Mouse (Mus musculus): ENCODE data around the gene Gpr84. TPM values are rescaled to one million over a fixed set of nuclear protein-coding genes. Genes with fewer than 3 reads are reported as not detected.

The Gpr84 gene
- polyA plus RNA-seq, 1 experiment = not detected

DNA sequence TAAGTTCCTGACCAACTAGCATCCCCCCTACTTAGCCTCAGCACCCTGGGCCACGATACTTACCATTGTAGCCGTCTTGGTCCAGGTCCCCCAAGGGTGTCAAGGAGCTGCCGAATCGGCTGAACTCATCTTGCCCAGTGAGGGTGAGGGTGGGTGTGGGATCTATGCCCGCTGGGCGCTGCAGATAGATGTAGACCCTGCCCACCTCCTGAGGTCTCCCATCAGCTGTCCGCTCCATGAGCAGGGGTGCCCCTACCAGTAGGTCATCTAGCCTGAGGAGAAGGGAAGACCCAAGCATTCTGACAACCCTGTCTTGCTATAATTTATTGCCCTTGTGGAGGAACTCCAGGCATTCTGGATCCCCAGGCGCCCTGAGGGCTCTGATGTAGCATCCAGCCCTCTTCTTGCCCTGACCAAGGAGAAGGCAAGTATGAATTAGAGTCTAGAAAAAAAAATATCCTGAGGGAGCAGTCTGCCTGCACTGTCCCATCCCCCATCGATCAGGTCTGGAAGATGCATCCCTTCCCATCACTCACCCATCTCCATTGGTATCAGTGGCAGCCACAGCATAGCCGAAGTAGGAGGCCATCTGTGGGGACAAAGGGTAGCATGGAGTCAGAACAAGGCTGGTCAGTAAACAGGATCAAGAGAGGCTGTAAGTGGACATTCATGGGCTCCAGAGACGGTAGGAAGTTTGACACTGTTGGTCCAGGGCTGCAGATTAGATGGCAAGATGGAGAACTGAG, 43.3 kb upstream of the Gpr84 start:
- H3K36me3 ChIP-seq (ENCODE audit: control insufficient read depth) = peaks cover 67% of the 10 kb centered on the region
- TF ChIP-seq TAL1 (IDR thresholded peaks at IDR 0.05; ENCODE audit: low read length) = no peak
- no peak for TF ChIP-seq GATA1 (IDR thresholded peaks at IDR 0.05; ENCODE audit: low read length)
- H3K4me3 ChIP-seq (replicated peaks) = no peak overlapping the region
- no peaks in the 10 kb centered on the region for H3K27me3 ChIP-seq (ENCODE audit: control insufficient read depth)
- peaks cover 5% of the 10 kb centered on the region for H3K4me1 ChIP-seq (ENCODE audit: control insufficient read depth)
- H3K9me3 ChIP-seq (ENCODE audit: control insufficient read depth, low read length) = no peaks in the 10 kb centered on the region

DNA sequence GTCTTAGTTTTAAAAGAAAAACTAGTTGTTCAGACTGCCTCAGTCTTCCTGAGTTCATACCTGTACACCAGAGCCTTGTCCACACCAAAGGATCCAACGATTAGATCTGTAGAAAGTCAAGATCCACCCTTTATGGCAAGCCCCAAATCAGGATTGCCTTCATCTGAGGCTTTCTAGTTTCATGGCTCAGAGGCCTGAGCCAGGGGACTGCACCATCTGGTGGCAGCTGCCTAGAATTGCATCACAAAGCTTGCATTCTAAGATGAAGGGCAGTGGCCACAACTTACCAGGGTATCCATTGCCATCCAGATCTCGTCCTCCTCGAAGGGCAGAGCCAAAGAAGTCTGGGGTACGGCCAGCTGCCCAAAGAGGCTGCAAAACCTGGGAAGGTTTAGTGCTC, 42.4 kb upstream of the Gpr84 start:
- Histone ChIP-seq H3K27me3 (ENCODE audit: control insufficient read depth) (no peaks in the 10 kb centered on the region), H3K4me1 (ENCODE audit: control insufficient read depth) (no peaks in the 10 kb centered on the region), H3K9me3 (ENCODE audit: control insufficient read depth, low read length) (no peaks in the 10 kb centered on the region), H3K36me3 (ENCODE audit: control insufficient read depth) (peaks cover 68% of the 10 kb centered on the region), H3K4me3 (replicated peaks) (no peak overlapping the region)
- TF ChIP-seq TAL1 (IDR thresholded peaks at IDR 0.05; ENCODE audit: low read length) = no peak
- TF ChIP-seq GATA1 (IDR thresholded peaks at IDR 0.05; ENCODE audit: low read length) = no peak

DNA sequence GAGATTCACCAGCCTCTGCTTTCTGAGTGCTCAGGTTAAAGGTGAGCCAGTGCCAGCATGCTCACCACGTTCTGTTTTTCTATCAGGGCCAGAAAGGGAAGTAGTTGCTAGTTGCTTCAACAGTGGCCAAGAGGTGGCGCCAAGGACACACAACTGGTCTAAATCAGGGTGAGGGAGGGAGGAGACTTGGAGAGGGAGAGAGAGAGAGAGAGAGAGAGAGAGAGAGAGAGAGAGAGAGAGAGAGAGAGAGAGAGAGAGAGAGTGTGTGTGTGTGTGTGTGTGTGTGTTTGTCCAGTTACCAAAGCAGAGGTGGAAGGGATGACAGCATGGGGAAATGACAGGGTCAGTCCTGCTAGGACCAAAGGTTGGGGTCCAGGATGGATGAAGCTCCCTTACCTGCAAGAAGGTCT, 36.9 kb upstream of the Gpr84 start:
- H3K36me3 ChIP-seq (ENCODE audit: control insufficient read depth) = peaks cover 46% of the 10 kb centered on the region
- H3K4me3 ChIP-seq (replicated peaks) = no peak overlapping the region
- no peaks in the 10 kb centered on the region for H3K9me3 ChIP-seq (ENCODE audit: control insufficient read depth, low read length)
- TF ChIP-seq GATA1 (IDR thresholded peaks at IDR 0.05; ENCODE audit: low read length) = no peak
- no peak for TF ChIP-seq TAL1 (IDR thresholded peaks at IDR 0.05; ENCODE audit: low read length)
- peaks cover under 1% of the 10 kb centered on the region; the same call in 1 of the 2 replicates for H3K27me3 ChIP-seq (ENCODE audit: control insufficient read depth)
- no peaks in the 10 kb centered on the region for H3K4me1 ChIP-seq (ENCODE audit: control insufficient read depth)

DNA sequence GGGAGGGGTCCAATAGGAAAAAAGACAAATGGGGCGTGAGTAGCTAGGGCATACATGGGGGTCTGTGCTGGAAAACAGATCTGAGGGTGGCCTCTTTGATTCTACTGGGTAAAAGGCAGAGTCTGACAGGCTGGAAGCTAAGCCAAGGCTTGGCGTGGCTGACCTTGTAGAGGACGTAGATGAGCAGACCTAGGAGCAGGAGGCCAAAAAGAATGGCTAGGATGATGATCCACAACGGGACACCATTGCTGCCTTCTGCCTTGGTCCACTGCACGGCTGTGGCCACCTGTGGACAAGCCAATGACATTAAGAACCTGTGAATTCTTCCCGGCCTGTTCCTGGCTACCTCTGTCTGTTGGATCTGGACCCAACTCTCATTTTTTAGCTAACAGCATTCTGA, 35.4 kb upstream of the Gpr84 start:
- peaks cover 15% of the 10 kb centered on the region for H3K27me3 ChIP-seq (ENCODE audit: control insufficient read depth)
- H3K4me1 ChIP-seq (ENCODE audit: control insufficient read depth) = no peaks in the 10 kb centered on the region; the same call in 1 of the 2 replicates
- TF ChIP-seq TAL1 (IDR thresholded peaks at IDR 0.05; ENCODE audit: low read length) (no peak), GATA1 (IDR thresholded peaks at IDR 0.05; ENCODE audit: low read length) (no peak)
- no peaks in the 10 kb centered on the region for H3K9me3 ChIP-seq (ENCODE audit: control insufficient read depth, low read length)
- peaks cover 34% of the 10 kb centered on the region for H3K36me3 ChIP-seq (ENCODE audit: control insufficient read depth)
- no peak overlapping the region for H3K4me3 ChIP-seq (replicated peaks)

DNA sequence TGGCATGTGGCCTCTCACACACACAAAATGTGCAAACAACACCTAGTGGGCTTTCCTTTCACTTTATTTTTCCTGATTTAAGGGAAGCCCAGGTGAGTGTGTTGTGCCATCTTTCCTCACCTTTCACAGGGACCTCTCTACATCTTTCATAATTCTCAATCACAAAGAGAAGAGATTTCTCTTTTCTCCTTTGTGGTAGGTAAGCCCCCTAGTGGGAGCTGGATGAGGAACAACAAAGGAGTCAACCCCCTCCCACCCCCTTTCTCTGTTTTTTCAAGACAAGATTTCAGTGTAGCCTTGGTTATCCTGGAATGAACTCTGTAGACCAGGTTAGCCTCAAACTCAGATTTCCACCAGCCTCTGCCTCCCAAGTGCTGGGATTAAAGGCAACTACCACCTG, 33.1 kb upstream of the Gpr84 start:
- H3K9me3 ChIP-seq (ENCODE audit: control insufficient read depth, low read length) = no peaks in the 10 kb centered on the region
- peaks cover 16% of the 10 kb centered on the region for H3K36me3 ChIP-seq (ENCODE audit: control insufficient read depth)
- H3K4me1 ChIP-seq (ENCODE audit: control insufficient read depth) = peaks cover 21% of the 10 kb centered on the region
- no peak overlapping the region for H3K4me3 ChIP-seq (replicated peaks)
- peaks cover 37% of the 10 kb centered on the region for H3K27me3 ChIP-seq (ENCODE audit: control insufficient read depth)
- TF ChIP-seq GATA1 (IDR thresholded peaks at IDR 0.05; ENCODE audit: low read length) (no peak), TAL1 (IDR thresholded peaks at IDR 0.05; ENCODE audit: low read length) (no peak)

DNA sequence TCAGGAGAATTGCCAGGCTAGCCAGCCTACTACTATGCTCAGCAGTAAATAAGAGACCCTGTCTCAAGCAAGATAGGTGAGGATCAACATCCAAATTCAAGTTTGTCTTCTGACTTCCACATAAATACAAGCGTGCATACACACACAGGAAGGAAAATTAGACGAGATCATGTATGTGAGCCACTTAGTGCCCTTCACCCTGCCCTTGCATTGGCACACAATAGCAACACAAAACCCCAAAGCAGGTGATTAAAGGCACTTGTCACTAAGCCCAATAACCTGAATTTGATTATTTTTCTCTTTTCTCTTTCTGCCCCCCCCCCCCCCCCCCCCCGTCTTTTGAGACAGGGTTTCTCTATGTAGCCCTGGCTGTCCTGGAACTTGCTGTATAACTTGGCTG, 32.6 kb upstream of the Gpr84 start:
- Histone ChIP-seq H3K27me3 (ENCODE audit: control insufficient read depth) (peaks cover 43% of the 10 kb centered on the region), H3K4me1 (ENCODE audit: control insufficient read depth) (peaks cover 26% of the 10 kb centered on the region), H3K4me3 (replicated peaks) (no peak overlapping the region), H3K9me3 (ENCODE audit: control insufficient read depth, low read length) (no peaks in the 10 kb centered on the region), H3K36me3 (ENCODE audit: control insufficient read depth) (peaks cover 16% of the 10 kb centered on the region)
- no peak for TF ChIP-seq TAL1 (IDR thresholded peaks at IDR 0.05; ENCODE audit: low read length)
- no peak for TF ChIP-seq GATA1 (IDR thresholded peaks at IDR 0.05; ENCODE audit: low read length)

DNA sequence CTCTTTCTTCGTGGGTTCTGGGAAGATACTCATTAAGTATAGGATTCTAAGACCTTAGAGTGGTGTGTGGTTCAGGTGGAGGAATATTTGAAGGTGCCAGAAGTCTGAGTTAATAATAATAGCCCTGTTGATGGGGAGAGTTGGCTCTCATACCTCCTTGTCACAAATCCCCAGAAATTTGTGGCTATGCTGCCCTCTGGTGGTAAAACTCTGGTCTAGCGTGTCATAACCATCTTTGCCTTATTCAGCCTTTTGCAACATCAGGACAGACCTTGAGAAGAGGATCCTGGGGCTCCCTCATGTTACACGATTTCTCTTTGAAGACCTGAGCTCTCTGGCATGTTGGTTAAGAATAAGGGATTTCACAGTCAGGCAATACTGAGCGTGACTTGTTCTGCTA, 32.0 kb upstream of the Gpr84 start:
- no peaks in the 10 kb centered on the region for H3K9me3 ChIP-seq (ENCODE audit: control insufficient read depth, low read length)
- TF ChIP-seq GATA1 (IDR thresholded peaks at IDR 0.05; ENCODE audit: low read length) (no peak), TAL1 (IDR thresholded peaks at IDR 0.05; ENCODE audit: low read length) (no peak)
- H3K4me1 ChIP-seq (ENCODE audit: control insufficient read depth) = peaks cover 32% of the 10 kb centered on the region
- peaks cover 49% of the 10 kb centered on the region for H3K27me3 ChIP-seq (ENCODE audit: control insufficient read depth)
- peaks cover 12% of the 10 kb centered on the region for H3K36me3 ChIP-seq (ENCODE audit: control insufficient read depth)
- no peak overlapping the region for H3K4me3 ChIP-seq (replicated peaks)

DNA sequence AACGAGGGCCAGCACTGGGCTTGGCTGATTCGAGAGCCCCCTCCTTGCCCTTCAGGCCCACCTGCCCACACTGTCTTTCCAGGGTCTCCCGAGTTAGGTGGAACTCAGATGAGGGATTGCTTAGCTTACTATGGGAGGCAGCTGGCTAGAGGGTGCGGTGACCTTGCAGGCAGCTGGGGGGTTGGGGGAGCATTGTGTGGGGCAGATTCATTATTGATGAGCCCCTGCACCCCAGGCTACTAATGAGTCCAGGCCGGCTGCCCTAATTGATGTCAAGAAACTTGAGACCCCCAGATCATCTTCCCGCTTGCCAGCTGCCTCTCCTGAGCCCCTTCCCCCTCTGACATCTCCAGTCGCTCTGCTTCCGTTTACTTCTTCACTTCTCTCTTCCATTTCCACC, 31.1 kb upstream of the Gpr84 start:
- Histone ChIP-seq H3K9me3 (ENCODE audit: control insufficient read depth, low read length) (no peaks in the 10 kb centered on the region), H3K27me3 (ENCODE audit: control insufficient read depth) (peaks cover 53% of the 10 kb centered on the region), H3K36me3 (ENCODE audit: control insufficient read depth) (peaks cover 12% of the 10 kb centered on the region; the same call in 1 of the 2 replicates), H3K4me3 (replicated peaks) (no peak overlapping the region), H3K4me1 (ENCODE audit: control insufficient read depth) (peaks cover 36% of the 10 kb centered on the region)
- no peak for TF ChIP-seq TAL1 (IDR thresholded peaks at IDR 0.05; ENCODE audit: low read length)
- TF ChIP-seq GATA1 (IDR thresholded peaks at IDR 0.05; ENCODE audit: low read length) = no peak

DNA sequence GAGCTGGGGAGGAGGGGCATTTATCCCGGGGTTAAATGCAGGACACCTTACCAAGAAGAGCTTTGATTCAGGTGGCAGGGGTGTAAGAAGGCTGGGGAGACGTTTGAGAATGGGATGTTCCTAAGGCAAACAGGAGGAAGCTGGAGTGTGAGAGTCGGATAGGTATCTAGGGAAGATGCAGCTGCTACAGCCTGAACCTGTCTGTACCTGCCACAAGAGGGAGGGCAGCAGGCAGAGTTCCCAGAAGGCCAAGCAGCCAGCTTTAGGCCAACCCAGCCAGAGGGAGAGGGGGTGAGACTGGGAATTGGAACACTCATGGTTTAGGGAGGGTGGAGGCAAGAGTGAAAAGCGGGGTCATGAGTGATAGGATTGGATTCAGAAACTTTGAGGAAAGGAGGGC, 30.4 kb upstream of the Gpr84 start:
- Histone ChIP-seq H3K4me1 (ENCODE audit: control insufficient read depth) (peaks cover 36% of the 10 kb centered on the region), H3K36me3 (ENCODE audit: control insufficient read depth) (peaks cover 11% of the 10 kb centered on the region; the same call in 1 of the 2 replicates), H3K4me3 (replicated peaks) (no peak overlapping the region), H3K9me3 (ENCODE audit: control insufficient read depth, low read length) (no peaks in the 10 kb centered on the region), H3K27me3 (ENCODE audit: control insufficient read depth) (peaks cover 53% of the 10 kb centered on the region)
- TF ChIP-seq TAL1 (IDR thresholded peaks at IDR 0.05; ENCODE audit: low read length) = no peak

DNA sequence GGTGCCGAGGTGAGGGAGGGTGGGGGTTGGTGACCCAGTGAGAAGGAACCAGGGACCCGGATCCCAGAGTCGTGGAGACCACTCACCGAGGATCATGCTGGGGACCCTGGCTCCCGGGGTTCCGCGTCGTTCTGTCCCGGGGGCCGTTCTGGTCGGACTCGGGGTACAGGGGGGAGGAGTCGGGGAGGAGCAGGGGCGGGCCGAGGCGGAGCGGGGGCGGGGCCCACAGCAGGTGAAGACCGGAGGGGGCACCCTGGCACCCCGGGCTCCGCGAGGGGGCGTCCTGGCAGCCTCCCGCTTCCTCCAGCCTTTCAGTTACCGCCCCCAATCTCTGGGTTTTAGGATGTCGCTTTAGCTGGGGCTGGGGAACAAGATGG, 29.5 kb upstream of the Gpr84 start, which contains the start of gene Zfp385a:
Gene Zfp385a (minus strand): TSS at position 133 of the 377 bp plus-strand sequence.
- H3K27me3 ChIP-seq (ENCODE audit: control insufficient read depth) = peaks cover 53% of the 10 kb centered on the region
- no peaks in the 10 kb centered on the region for H3K9me3 ChIP-seq (ENCODE audit: control insufficient read depth, low read length)
- H3K4me3 ChIP-seq (replicated peaks) = peak within 1 kb of the TSS; percentile 64
- H3K36me3 ChIP-seq (ENCODE audit: control insufficient read depth) = peaks cover 5% of the 10 kb centered on the region; the same call in 1 of the 2 replicates
- TF ChIP-seq TAL1 (IDR thresholded peaks at IDR 0.05; ENCODE audit: low read length) (no peak), GATA1 (IDR thresholded peaks at IDR 0.05; ENCODE audit: low read length) (no peak)
- H3K4me1 ChIP-seq (ENCODE audit: control insufficient read depth) = peaks cover 38% of the 10 kb centered on the region

All from erythroblast, embryonic 14.5 days (primary cell).